Mouse (Mus musculus) hindbrain, postnatal 0 days (tissue): ENCODE measurements around the gene Hhex. TPM values are rescaled to one million over a fixed set of nuclear protein-coding genes. Genes with fewer than 3 reads are reported as not detected.

Experiments
- ATAC-seq: fragments of 200-750 bp; cut with Nextera tagmentation; 2 replicates; pipeline ENCODE4 v1.8.0; 2017; ENCODE audit warnings: mild to moderate bottlenecking, moderate TSS enrichment, moderate library complexity
- DNase-seq: peaks from one replicate; pipeline ENCODE4 v3.0.0-alpha.2; 2015; ENCODE audit warnings: low spot score
- H3K27ac ChIP-seq: fragments of 300-500 bp; sonication (generic); 2 replicates; pipeline ENCODE4 v1.5.1; 2014; ENCODE audit warnings: mild to moderate bottlenecking
- H3K27me3 ChIP-seq: fragments of 300-500 bp; sonication (generic); 2 replicates; pipeline ENCODE4 v1.6.1; 2014; ENCODE audit warnings: low read length, mixed read lengths; ENCODE audit not compliant: insufficient read depth
- H3K36me3 ChIP-seq: fragments of 300-500 bp; sonication (generic); 2 replicates; pipeline ENCODE4 v1.6.1; 2014; ENCODE audit warnings: low read length, mixed read lengths; ENCODE audit not compliant: insufficient read depth
- H3K4me1 ChIP-seq: fragments of 300-500 bp; sonication (generic); 2 replicates; pipeline ENCODE4 v1.6.1; 2014; ENCODE audit warnings: antibody characterized with exemption, low read length, mixed read lengths; ENCODE audit not compliant: insufficient read depth
- H3K4me2 ChIP-seq: fragments of 300-500 bp; sonication (generic); 2 replicates; pipeline ENCODE4 v1.6.1; 2014; ENCODE audit warnings: low read depth, mild to moderate bottlenecking, low read length, moderate library complexity, mixed read lengths
- H3K4me3 ChIP-seq: fragments of 300-500 bp; sonication (generic); 2 replicates; pipeline ENCODE4 v1.5.1; 2014; ENCODE audit warnings: low read length
- H3K9ac ChIP-seq: fragments of 300-500 bp; sonication (generic); replicated peaks from 2 replicates; pipeline ENCODE4 v1.6.1; 2014; ENCODE audit warnings: mild to moderate bottlenecking, low read length, moderate library complexity, mixed read lengths
- H3K9me3 ChIP-seq: fragments of 300-500 bp; sonication (generic); 2 replicates; pipeline ENCODE4 v1.6.1; 2016; ENCODE audit warnings: low read length, mixed read lengths
- CTCF ChIP-seq: IDR thresholded peaks from 2 replicates; pipeline ENCODE4 v1.5.1; 2016; ENCODE audit warnings: antibody characterized with exemption, control low read depth, low read depth
- WGBS: fragments of 180-500 bp; shearing (Covaris S2); extraction: QIAGEN DNeasy Blood & Tissue Kit; methylation state at CpG from one replicate; pipeline ENCODE4 v1.1.7; 2014; 5-methylcytosine and 5-hydroxymethylcytosine counted together
- polyA plus RNA-seq: library from polyadenylated mRNA; unstranded; fragments of >200 nt; fragmentation: Nextera tagmentation; extraction: Ambion mirVana; gene quantifications from 2 replicates; pipeline ENCODE4 v1.2.1, GENCODE M21; 2015
- total RNA-seq: library from RNA; depleted of rRNA; stranded (reverse); fragments of >200 nt; gene quantifications from 2 replicates; pipeline ENCODE4 v1.2.3, GENCODE M21; 2014; rRNA removed

The Hhex gene
- 0.16 and 2.7 TPM in 2 replicates for total RNA-seq
- 4.2 and 4.7 TPM in 2 replicates for polyA plus RNA-seq

- 2% methylated on average over 54 of the region's 79 CpGs for WGBS
- H3K27ac ChIP-seq: peak within 1 kb of the TSS; percentile 20; the same call in 1 of the 2 replicates
- no peaks in the 10 kb centered on the region for H3K4me1 ChIP-seq
- peak; percentile 52 for ATAC-seq
- 0 out of 2 replicates have a peak within 1 kb of the TSS, but pooled peaks have one; percentile 28 for H3K9ac ChIP-seq
- no peaks in the 10 kb centered on the region for H3K36me3 ChIP-seq
- peaks cover 62% of the 10 kb centered on the region for H3K27me3 ChIP-seq
- TF ChIP-seq CTCF: no peak
- no peaks in the 10 kb centered on the region for H3K9me3 ChIP-seq
- peak; percentile 23 for DNase-seq
- peak within 1 kb of the TSS; percentile 45 for H3K4me2 ChIP-seq
- peak within 1 kb of the TSS; percentile 34 for H3K4me3 ChIP-seq
Observed at GRCm38 (mm10) chr19:37434263-37434951, at the start of gene Hhex. TSS of gene Hhex (plus strand) at chr19:37434810.

GRCm38 (mm10) chr19:37386126-37386525 lies 48.5 kb upstream of the Hhex start:
- Histone ChIP-seq H3K27me3 (no peaks in the 10 kb centered on the region), H3K9ac (no peak overlapping the region), H3K4me3 (no peak overlapping the region), H3K9me3 (no peaks in the 10 kb centered on the region), H3K36me3 (no peaks in the 10 kb centered on the region), H3K4me1 (no peaks in the 10 kb centered on the region), H3K4me2 (no peak overlapping the region), H3K27ac (no peak overlapping the region)
- no peak for TF ChIP-seq CTCF
- ATAC-seq: no peak
- no peak for DNase-seq
- 74% methylated on average over 3 of the region's 3 CpGs for WGBS

DNA sequence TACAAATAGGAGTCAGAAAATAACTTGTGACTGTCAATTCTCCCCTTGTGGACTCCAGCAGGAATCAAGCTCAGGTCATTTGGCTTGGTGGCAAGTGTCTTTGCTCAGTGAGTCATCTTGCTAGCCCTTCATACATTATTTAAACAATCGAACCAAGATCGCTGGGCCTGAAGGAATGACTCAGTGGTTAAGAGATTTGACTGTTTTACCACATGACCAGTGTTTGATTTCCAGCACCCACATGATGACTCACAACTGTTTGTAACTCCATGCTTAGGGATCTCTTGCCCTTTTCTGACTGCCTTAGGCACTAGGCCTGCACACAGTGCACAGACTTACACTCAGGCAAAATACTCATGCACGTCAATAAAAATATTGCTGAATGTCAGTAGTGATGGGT lies 42.7 kb upstream of the Hhex start:
- 97% methylated on average over 3 of the region's 3 CpGs for WGBS
- H3K36me3 ChIP-seq: no peaks in the 10 kb centered on the region
- ATAC-seq: no peak
- no peak overlapping the region for H3K27ac ChIP-seq
- no peaks in the 10 kb centered on the region for H3K27me3 ChIP-seq
- no peak overlapping the region for H3K4me2 ChIP-seq
- no peak overlapping the region for H3K4me3 ChIP-seq
- no peak overlapping the region for H3K9ac ChIP-seq
- H3K4me1 ChIP-seq: no peaks in the 10 kb centered on the region
- TF ChIP-seq CTCF: no peak
- H3K9me3 ChIP-seq: no peaks in the 10 kb centered on the region
- DNase-seq: no peak

DNA sequence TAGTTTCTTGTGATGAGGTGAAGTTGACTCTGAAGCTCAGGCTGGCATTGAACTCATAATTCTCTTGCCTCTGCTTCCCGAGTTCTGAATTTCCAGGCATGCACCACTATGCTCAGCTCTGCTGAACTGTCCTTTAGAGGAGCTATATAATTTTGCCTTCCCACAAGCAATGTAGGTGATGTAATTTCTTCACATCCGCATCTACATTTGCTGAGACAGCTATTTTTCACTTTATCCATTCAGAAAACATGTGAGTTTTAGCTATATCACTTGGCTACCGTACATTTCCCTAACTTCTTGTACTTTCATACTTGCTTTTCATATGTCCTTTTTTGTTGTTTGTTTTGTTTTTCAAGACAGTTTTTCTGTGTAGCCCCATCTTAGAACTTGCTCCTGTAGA lies 38.3 kb upstream of the Hhex start:
- no peak overlapping the region for H3K4me2 ChIP-seq
- no peak for DNase-seq
- H3K4me1 ChIP-seq: no peaks in the 10 kb centered on the region
- WGBS: 97% methylated on average over 3 of the region's 3 CpGs
- no peak for ATAC-seq
- no peak for TF ChIP-seq CTCF
- no peaks in the 10 kb centered on the region for H3K36me3 ChIP-seq
- no peak overlapping the region for H3K4me3 ChIP-seq
- no peak overlapping the region for H3K27ac ChIP-seq
- no peak overlapping the region for H3K9ac ChIP-seq
- no peaks in the 10 kb centered on the region for H3K27me3 ChIP-seq
- H3K9me3 ChIP-seq: no peaks in the 10 kb centered on the region

DNA sequence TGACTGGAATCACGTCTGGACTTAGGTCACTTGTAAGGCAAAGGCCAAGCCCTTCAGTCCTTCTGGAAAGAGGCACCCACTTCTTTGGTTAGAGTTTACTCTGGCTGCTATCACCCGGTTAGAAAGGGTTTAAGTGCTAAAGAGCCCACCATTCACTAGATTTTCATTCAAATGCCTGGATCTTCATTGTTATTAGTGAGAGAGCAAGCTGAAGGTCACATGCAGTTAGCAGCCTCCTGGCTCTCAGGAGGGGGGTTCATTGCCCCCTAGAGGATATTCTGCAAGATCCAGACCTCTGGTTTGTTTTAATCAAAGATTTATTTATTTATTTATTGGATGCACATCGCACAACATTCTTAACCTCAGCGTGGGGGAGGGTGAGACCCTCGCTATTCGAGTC lies 33.7 kb upstream of the Hhex start:
- H3K4me3 ChIP-seq: no peak overlapping the region
- no peak overlapping the region for H3K4me2 ChIP-seq
- 76% methylated on average over 6 of the region's 6 CpGs for WGBS
- DNase-seq (no peak), ATAC-seq (no peak)
- H3K4me1 ChIP-seq: no peaks in the 10 kb centered on the region
- no peaks in the 10 kb centered on the region for H3K27me3 ChIP-seq
- no peak for TF ChIP-seq CTCF
- no peaks in the 10 kb centered on the region for H3K9me3 ChIP-seq
- H3K27ac ChIP-seq: no peak overlapping the region
- no peaks in the 10 kb centered on the region for H3K36me3 ChIP-seq
- no peak overlapping the region for H3K9ac ChIP-seq

GRCm38 (mm10) chr19:37418294-37418693 lies 16.3 kb upstream of the Hhex start:
- no peak overlapping the region for H3K4me3 ChIP-seq
- H3K27ac ChIP-seq: no peak overlapping the region
- ATAC-seq (no peak), DNase-seq (peak; percentile 67)
- no peaks in the 10 kb centered on the region for H3K27me3 ChIP-seq
- H3K4me1 ChIP-seq: no peaks in the 10 kb centered on the region
- H3K9me3 ChIP-seq: no peaks in the 10 kb centered on the region
- H3K4me2 ChIP-seq: no peak overlapping the region
- 79% methylated on average over 4 of the region's 4 CpGs for WGBS
- H3K36me3 ChIP-seq: no peaks in the 10 kb centered on the region
- H3K9ac ChIP-seq: no peak overlapping the region
- peak; percentile 66 for TF ChIP-seq CTCF

GRCm38 (mm10) chr19:37419613-37420012 lies 15.0 kb upstream of the Hhex start:
- no peaks in the 10 kb centered on the region for H3K9me3 ChIP-seq

More at GRCm38 (mm10) chr19:37419613-37420012, 15.0 kb upstream of the Hhex start:
- no peaks in the 10 kb centered on the region for H3K36me3 ChIP-seq
- H3K4me3 ChIP-seq: no peak overlapping the region
- no peak overlapping the region for H3K9ac ChIP-seq
- H3K27ac ChIP-seq: no peak overlapping the region
- no peaks in the 10 kb centered on the region for H3K27me3 ChIP-seq
- TF ChIP-seq CTCF: peak; percentile 74
- H3K4me1 ChIP-seq: no peaks in the 10 kb centered on the region
- no peak overlapping the region for H3K4me2 ChIP-seq
- WGBS: 51% methylated on average over 3 of the region's 3 CpGs
- no peak for ATAC-seq
- peak; percentile 79 for DNase-seq
